Mouse (Mus musculus) c-Kit-negative CD71-positive TER-119-positive erythroid progenitor cells, embryonic 14.5 days (primary cell): ENCODE measurements around the gene Gpr22.

Experiments used
- DNase-seq: peaks from one replicate; pipeline ENCODE4 v3.0.0-alpha.2; 2013; ENCODE audit warnings: low read depth, low spot score

Gene Gpr22

DNA sequence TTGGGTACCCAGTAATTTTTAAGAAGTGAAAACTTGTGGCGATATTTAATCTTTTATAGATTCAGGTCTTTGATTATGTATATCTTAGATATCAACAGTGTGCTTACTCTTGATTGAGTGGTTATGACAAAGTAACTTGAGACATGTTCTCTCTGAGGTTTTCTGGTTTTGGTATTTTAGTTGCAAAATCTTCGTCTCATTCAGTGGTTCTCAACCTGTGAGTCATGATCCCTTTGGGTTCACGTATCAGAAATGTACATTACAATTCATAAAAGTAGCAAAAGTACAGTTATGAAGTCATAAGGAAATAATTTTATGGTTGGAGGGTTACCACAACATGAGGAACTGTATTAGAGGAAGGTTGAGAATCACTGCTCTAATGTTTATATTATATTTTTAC lies 27.1 kb downstream of the Gpr22 start:
- DNase-seq, result no peak

DNA sequence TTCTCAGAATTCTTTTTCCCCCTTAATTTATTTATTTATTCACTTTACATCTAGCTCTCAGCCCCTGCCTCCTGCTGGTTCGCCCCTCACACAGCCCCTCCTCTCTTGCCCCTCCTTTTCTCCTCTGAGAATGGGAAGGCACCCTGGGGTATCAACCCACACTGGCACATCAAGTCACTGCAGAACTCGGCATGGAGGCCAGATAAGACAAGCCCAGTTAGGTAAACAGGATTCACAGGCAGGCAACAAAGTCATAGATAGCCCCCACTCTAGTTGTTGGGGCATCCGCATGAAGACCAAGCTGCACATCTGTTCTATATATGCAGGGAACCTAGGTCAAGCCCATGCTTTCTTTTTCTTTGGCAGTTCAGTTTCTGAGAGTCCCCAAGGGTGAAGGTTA lies 46.6 kb downstream of the Gpr22 start:
- DNase-seq, result no peak

DNA sequence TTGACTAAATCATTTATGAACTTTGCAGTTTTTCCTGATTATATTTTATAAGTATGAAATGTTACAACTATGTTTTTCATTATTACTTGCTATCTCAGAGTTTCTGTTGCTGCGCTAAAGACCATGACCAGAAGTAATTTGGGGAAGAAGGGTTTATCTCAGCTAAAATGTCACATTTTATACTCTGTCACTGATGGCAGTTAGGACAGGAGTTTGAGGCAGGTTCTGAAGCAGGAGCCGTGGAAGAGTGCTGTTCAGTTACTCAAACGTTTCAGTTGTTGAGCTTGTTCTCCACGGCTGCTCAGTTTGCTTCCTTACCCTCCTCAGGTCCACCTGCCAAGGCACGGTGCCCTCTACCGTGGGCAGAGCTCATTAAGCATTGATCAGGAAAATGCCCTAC lies 47.7 kb downstream of the Gpr22 start:
- DNase-seq, result no peak
